Mouse (Mus musculus): ENCODE measurements around the gene 1700020A23Rik. TPM values are rescaled to one million over a fixed set of nuclear protein-coding genes. Genes with fewer than 3 reads are reported as not detected.

1700020A23Rik gene
- total and polyA plus RNA-seq, 3 experiments, result not detected

GRCm38 (mm10) chr2:130397186-130397985 lies 7.7 kb upstream of the 1700020A23Rik start, which contains the start of gene Cpxm1:
Gene Cpxm1, minus strand, starts transcription at chr2:130397574.
- no peaks in the 10 kb centered on the region for H3K9me3 ChIP-seq (replicated peaks; ENCODE audit: insufficient read depth, low read length)
- no peaks in the 10 kb centered on the region; the same call in 1 of the 2 replicates for H3K79me2 ChIP-seq (ENCODE audit: control insufficient read depth, insufficient read depth, low read length, poor library complexity)
- 0 out of 4 replicates have a peak, but pooled peaks cover 0 to 2% of the 10 kb centered on the region in 2 experiments for H3K27me3 ChIP-seq (ENCODE audit: control insufficient read depth in 1 of 2, insufficient read depth in 2 of 2, low read length in 2 of 2)
- H3K27ac ChIP-seq (ENCODE audit: control insufficient read depth, low read depth, low read length), result 0 out of 2 replicates have a peak within 1 kb of the TSS, but pooled peaks have one; percentile 7
- peak within 1 kb of the TSS; percentile 68 for H3K9ac ChIP-seq (ENCODE audit: control insufficient read depth, low read depth, low read length, poor library complexity, severe bottlenecking)
- peaks cover 0 to 3% of the 10 kb centered on the region in 2 experiments; a peak in 1 of 4 replicates for H3K36me3 ChIP-seq (ENCODE audit: control insufficient read depth in 1 of 2, insufficient read depth in 2 of 2, low read length in 2 of 2)
- peaks cover 5 to 7% of the 10 kb centered on the region in 2 experiments; a peak in 3 of 4 replicates for H3K4me1 ChIP-seq (ENCODE audit: control insufficient read depth in 1 of 2, insufficient read depth in 2 of 2, low read length in 2 of 2)
- TF ChIP-seq MXI1 (IDR thresholded peaks at IDR 0.05; ENCODE audit: low read depth, low read length), result peak; percentile 84
- TF ChIP-seq TCF12 (IDR thresholded peaks at IDR 0.05; ENCODE audit: low read depth, low read length), result no peak
- TF ChIP-seq EP300 (IDR thresholded peaks at IDR 0.05; ENCODE audit: low read depth in 1 of 2, low read length in 2 of 2), result no peak
- no peak for TF ChIP-seq JUND (IDR thresholded peaks at IDR 0.05; ENCODE audit: low read depth, low read length)
- TF ChIP-seq KAT2A (conservative IDR thresholded peaks at IDR 0.05; ENCODE audit: low read depth, low read length), result no peak
- no peak for TF ChIP-seq POLR2AphosphoS5 (IDR thresholded peaks at IDR 0.05; ENCODE audit: borderline replicate concordance, low read depth, low read length)
- no peak for TF ChIP-seq HCFC1 (IDR thresholded peaks at IDR 0.05; ENCODE audit: low read depth, low read length)
- TF ChIP-seq ZNF384 (IDR thresholded peaks at IDR 0.05; ENCODE audit: low read depth, low read length), result no peak
- no peak for TF ChIP-seq UBTF (IDR thresholded peaks at IDR 0.05; ENCODE audit: borderline replicate concordance, insufficient read depth, low read depth, low read length)
- TF ChIP-seq MAZ (IDR thresholded peaks at IDR 0.05; ENCODE audit: low read depth, low read length), result no peak
- no peak for TF ChIP-seq CHD1 (IDR thresholded peaks at IDR 0.05; ENCODE audit: low read depth, low read length)
- TF ChIP-seq GATA1 (IDR thresholded peaks at IDR 0.05; ENCODE audit: low read depth, low read length), result no peak
- TF ChIP-seq CHD2 (IDR thresholded peaks at IDR 0.05; ENCODE audit: low read length), result no peak
- no peak for TF ChIP-seq RAD21 (IDR thresholded peaks at IDR 0.05; ENCODE audit: low read depth, low read length)
- TF ChIP-seq CTCF (IDR thresholded peaks at IDR 0.05 in 2 of 3, conservative IDR thresholded peaks at IDR 0.05 in 1 of 3; ENCODE audit: control insufficient read depth in 1 of 3, insufficient read depth in 1 of 3, low read depth in 2 of 3, low read length in 3 of 3, poor library complexity in 1 of 3, severe bottlenecking in 1 of 3), result no peak
- TF ChIP-seq TBP (IDR thresholded peaks at IDR 0.05; ENCODE audit: low read depth, low read length), result no peak
- peak; percentile 66 for TF ChIP-seq MAFK (IDR thresholded peaks at IDR 0.05; ENCODE audit: borderline replicate concordance, low read depth, low read length)
- no peak for TF ChIP-seq ELF1 (IDR thresholded peaks at IDR 0.05; ENCODE audit: low read depth, low read length)
- TF ChIP-seq USF1 (IDR thresholded peaks at IDR 0.05; ENCODE audit: low read depth, low read length), result peak; percentile 38; the same call in 1 of the 2 replicates
- TF ChIP-seq ZKSCAN1 (IDR thresholded peaks at IDR 0.05; ENCODE audit: low read depth, low read length), result no peak
- no peak for TF ChIP-seq NELFE (IDR thresholded peaks at IDR 0.05; ENCODE audit: low read depth, low read length)
- no peak for TF ChIP-seq RCOR1 (IDR thresholded peaks at IDR 0.05; ENCODE audit: low read depth, low read length)
- no peak for TF ChIP-seq NRF1 (IDR thresholded peaks at IDR 0.05; ENCODE audit: insufficient read depth, low read depth, low read length, poor library complexity, severe bottlenecking)
- TF ChIP-seq POLR2A (IDR thresholded peaks at IDR 0.05; ENCODE audit: control insufficient read depth in 1 of 2, insufficient read depth in 1 of 2, low read depth in 1 of 2, low read length in 2 of 2, poor library complexity in 1 of 2), result 0 out of 4 replicates have a peak, but pooled peaks of 1 of the 2 experiments have one; percentile 21
- no peak for TF ChIP-seq ETS1 (IDR thresholded peaks at IDR 0.05; ENCODE audit: low read depth, low read length)
- TF ChIP-seq SIN3A (IDR thresholded peaks at IDR 0.05; ENCODE audit: low read length), result no peak; the same call in 1 of the 2 replicates
- TF ChIP-seq E2F4 (IDR thresholded peaks at IDR 0.05; ENCODE audit: borderline replicate concordance, low read depth, low read length), result no peak
- peak; percentile 72 for TF ChIP-seq MAX (IDR thresholded peaks at IDR 0.05; ENCODE audit: low read length)
- no peak for TF ChIP-seq ZMIZ1 (IDR thresholded peaks at IDR 0.05; ENCODE audit: low read depth, low read length)
- TF ChIP-seq USF2 (IDR thresholded peaks at IDR 0.05; ENCODE audit: borderline replicate concordance in 1 of 2, insufficient read depth in 1 of 2, low read depth in 1 of 2, low read length in 2 of 2), result no peak
- TF ChIP-seq MYB (IDR thresholded peaks at IDR 0.05; ENCODE audit: low read depth, low read length), result no peak
- TF ChIP-seq SMC3 (IDR thresholded peaks at IDR 0.05; ENCODE audit: low read depth, low read length), result no peak
- peak; percentile 67 for DNase-seq (ENCODE audit: low read depth, low spot score)
- H3K4me3 ChIP-seq (ENCODE audit: control insufficient read depth in 1 of 2, insufficient read depth in 1 of 2, low read depth in 2 of 2, low read length in 2 of 2), result peak within 1 kb of the TSS; percentile 61 to 64

Data from MEL (cell line).